Mouse (Mus musculus) T-helper 17 cell (primary cell): ENCODE results near the gene Lrp6.

Experiments
- in situ Hi-C, 2 experiments: fragments of 300-600 bp; cut with MboI, MseI; formaldehyde crosslinking; loops; 1 replicate in 1 of 2; 2 replicates in 1 of 2; pipeline ENCODE4 v1.15.1; 2025; ENCODE audit warnings: high pct_unique_total_duplicates in 2 of 2

Gene Lrp6

GRCm38 (mm10) chr6:134441716-134442115, 125.0 kb downstream of the Lrp6 start:
- in situ Hi-C loops = loop anchor here (25.0 kb wide), 1 partner anchor 729 kb away; no protein-coding TSS in a partner anchor

GRCm38 (mm10) chr6:134440023-134440422, 126.7 kb downstream of the Lrp6 start:
- in situ Hi-C loops = loop anchor here (25.0 kb wide), 1 partner anchor 728 kb away; no protein-coding TSS in a partner anchor

- in situ Hi-C loops = loop anchor here (25.0 kb wide), 1 partner anchor 727 kb away; no protein-coding TSS in a partner anchor
Observed at GRCm38 (mm10) chr6:134439401-134440021, 127.3 kb downstream of the Lrp6 start.

GRCm38 (mm10) chr6:134436955-134437354, 129.8 kb downstream of the Lrp6 start:
- in situ Hi-C loops = loop anchor here (25.0 kb wide), 1 partner anchor 725 kb away; no protein-coding TSS in a partner anchor

- in situ Hi-C loops = loop anchor here (5.0 to 25.0 kb wide), 3 partner anchors 172 to 723 kb away; no protein-coding TSS in a partner anchor
Observed at GRCm38 (mm10) chr6:134434866-134435390, 131.8 kb downstream of the Lrp6 start.

GRCm38 (mm10) chr6:134434044-134434443, 132.7 kb downstream of the Lrp6 start:
- in situ Hi-C loops = loop anchor here (5.0 to 25.0 kb wide), 3 partner anchors 173 to 722 kb away; no protein-coding TSS in a partner anchor

GRCm38 (mm10) chr6:134433281-134433680, 133.5 kb downstream of the Lrp6 start:
- in situ Hi-C loops = loop anchor here (5.0 to 25.0 kb wide), 3 partner anchors 174 to 721 kb away; no protein-coding TSS in a partner anchor

GRCm38 (mm10) chr6:134431583-134431982, 135.2 kb downstream of the Lrp6 start:
- in situ Hi-C loops = loop anchor here (5.0 to 25.0 kb wide), 3 partner anchors 176 to 719 kb away; no protein-coding TSS in a partner anchor

- in situ Hi-C loops = loop anchor here (5.0 to 25.0 kb wide), 3 partner anchors 177 to 718 kb away; no protein-coding TSS in a partner anchor
Observed at GRCm38 (mm10) chr6:134430161-134430799, 136.5 kb downstream of the Lrp6 start.

GRCm38 (mm10) chr6:134428455-134428854, 138.3 kb downstream of the Lrp6 start:
- in situ Hi-C loops = loop anchor here (25.0 kb wide), 1 partner anchor 716 kb away; no protein-coding TSS in a partner anchor

GRCm38 (mm10) chr6:134427165-134427564, 139.6 kb downstream of the Lrp6 start:
- in situ Hi-C loops = loop anchor here (25.0 kb wide), 1 partner anchor 715 kb away; no protein-coding TSS in a partner anchor

- in situ Hi-C loops = loop anchor here (25.0 kb wide), 1 partner anchor 713 kb away; no protein-coding TSS in a partner anchor
Observed at GRCm38 (mm10) chr6:134425216-134425717, 141.5 kb downstream of the Lrp6 start.

- in situ Hi-C loops = no loop called here
Observed at GRCm38 (mm10) chr6:134421921-134422320, 144.8 kb downstream of the Lrp6 start.

- in situ Hi-C loops = no loop called here
Observed at GRCm38 (mm10) chr6:134420375-134420774, 146.4 kb downstream of the Lrp6 start.

GRCm38 (mm10) chr6:134417886-134418285, 148.9 kb downstream of the Lrp6 start:
- in situ Hi-C loops = loop anchor here in 1 of 2 experiments (10.0 kb wide), 1 partner anchor 463 kb away; no protein-coding TSS in a partner anchor

GRCm38 (mm10) chr6:134416556-134417105, 150.1 kb downstream of the Lrp6 start:
- in situ Hi-C loops = loop anchor here in 1 of 2 experiments (10.0 kb wide), 1 partner anchor 462 kb away; no protein-coding TSS in a partner anchor

- in situ Hi-C loops = loop anchor here in 1 of 2 experiments (10.0 kb wide), 1 partner anchor 460 kb away; no protein-coding TSS in a partner anchor
Observed at GRCm38 (mm10) chr6:134414532-134414883, 152.3 kb downstream of the Lrp6 start.

- in situ Hi-C loops = loop anchor here in 1 of 2 experiments (10.0 kb wide), 1 partner anchor 459 kb away; no protein-coding TSS in a partner anchor
Observed at GRCm38 (mm10) chr6:134413706-134414531, 152.8 kb downstream of the Lrp6 start.

- in situ Hi-C loops = loop anchor here in 1 of 2 experiments (5.0 kb wide), 1 partner anchor 95 kb away; no protein-coding TSS in a partner anchor
Observed at GRCm38 (mm10) chr6:134407226-134407625, 159.5 kb downstream of the Lrp6 start.

GRCm38 (mm10) chr6:134403684-134404070, 163.1 kb downstream of the Lrp6 start:
- in situ Hi-C loops = loop anchor here in 1 of 2 experiments (5.0 kb wide), 1 partner anchor 496 kb away; no protein-coding TSS in a partner anchor
